Mouse (Mus musculus) common myeloid progenitor, adult 5-6 weeks (primary cell): Measurements from ENCODE around the gene Gm28553. TPM values are rescaled to one million over a fixed set of nuclear protein-coding genes. Genes with fewer than 3 reads are reported as not detected.
"Not testable (repeated sequence)": the region's sequence is repeated elsewhere in the genome, so short reads cannot be mapped to it uniquely, and the experiment has no call there.

Source experiments
- ATAC-seq: replicated peaks from 2 replicates; pipeline ENCODE4 v1.8.0; 2016; ENCODE audit warnings: low read depth, mild to moderate bottlenecking, moderate TSS enrichment, inconsistent platforms; ENCODE audit not compliant: poor library complexity, severe bottlenecking
- total RNA-seq: library from RNA; stranded (forward); fragments of 200-1000, 187-1606 nt; gene quantifications from 2 replicates; pipeline ENCODE4 v1.2.3, GENCODE M21; 2017

Gm28553 gene
- not detected in 2 replicates for total RNA-seq

DNA sequence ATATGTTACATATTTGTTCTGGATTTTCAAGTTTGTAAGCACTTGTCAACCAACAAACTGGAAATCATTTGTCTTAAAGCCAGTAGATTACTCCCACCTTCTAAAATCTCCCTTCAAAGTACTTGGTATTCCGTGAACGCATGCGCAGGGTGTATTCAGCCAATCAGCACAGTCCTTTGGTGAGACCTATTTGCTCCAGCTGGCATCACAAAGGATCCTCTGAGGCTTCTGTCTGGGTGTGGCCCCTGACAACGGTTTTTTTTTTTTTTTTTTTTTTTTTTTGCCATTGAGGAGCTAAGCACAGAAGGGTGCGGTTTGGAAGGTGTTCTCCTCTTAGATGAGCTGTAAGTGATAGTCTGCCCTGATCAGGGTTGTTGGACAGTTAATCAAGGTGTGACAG lies at the start of gene Gm28553:
Gene Gm28553, plus strand, starts transcription at position 301 of the 400 bp plus-strand sequence.
- ATAC-seq: not testable (repeated sequence)
